Comparison of ENCODE assay signal across 8 mouse cellular contexts in the genomic region with DNA sequence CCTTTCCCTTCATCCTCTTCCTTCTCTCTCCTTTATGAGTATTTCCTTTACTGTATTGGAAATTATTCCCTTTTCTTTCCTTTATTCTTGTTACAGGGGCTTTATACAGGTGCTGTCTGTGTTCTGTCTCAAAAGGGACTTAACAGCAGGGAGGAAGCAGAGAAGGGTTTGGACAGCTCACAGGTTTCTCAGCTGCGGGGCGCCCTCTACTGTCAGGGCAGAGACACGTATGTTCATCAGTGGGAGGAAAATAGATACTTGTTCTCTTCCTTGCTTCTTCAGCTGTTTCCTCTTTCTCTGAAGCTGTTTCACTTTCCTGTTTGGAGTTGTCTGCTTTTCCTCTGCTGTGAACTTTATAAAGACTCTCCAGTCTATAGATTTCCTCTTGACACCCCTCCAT. TPM values are rescaled to one million over a fixed set of nuclear protein-coding genes. Genes with fewer than 3 reads are reported as not detected.
DNase-seq lines count a peak whose midpoint lies in the region.

No protein-coding gene starts in this region.

- no peak overlapping the region for H3K27ac ChIP-seq in limb, embryonic 10.5 days

- no peaks in the 10 kb centered on the region for H3K36me3 ChIP-seq in limb, embryonic 10.5 days

- DNase-seq in heart, adult 8-10 months (ENCODE audit: low spot score), result peak; percentile 14
- no peak for DNase-seq in heart, adult 11 months
- DNase-seq in urinary bladder, postnatal 14 days (ENCODE audit: low spot score), result peak; percentile 26
- DNase-seq in urinary bladder, adult 2 months (ENCODE audit: low spot score), result no peak
- DNase-seq in induced T-regulatory cell, adult 2 months (ENCODE audit: low read depth), result peak; percentile 32
- peak; percentile 39 to 50 for DNase-seq in thymus, postnatal 36 days
- no peak for DNase-seq in limb, embryonic 10.5 days (ENCODE audit: low spot score)
- no peak for DNase-seq in embryo, embryonic 9.5 days (ENCODE audit: extremely low spot score)

- no peaks in the 10 kb centered on the region for H3K27me3 ChIP-seq in limb, embryonic 10.5 days (ENCODE audit: low read depth, poor library complexity, severe bottlenecking)

- H3K9me3 ChIP-seq in limb, embryonic 10.5 days (replicated peaks), result no peaks in the 10 kb centered on the region

- no peaks in the 10 kb centered on the region for H3K4me1 ChIP-seq in limb, embryonic 10.5 days

- no peak overlapping the region for H3K4me3 ChIP-seq in limb, embryonic 10.5 days

- 89% methylated on average over 3 of the region's 3 CpGs for whole genome bisulfite sequencing in limb, embryonic 10.5 days

RNA-seq across cellular contexts. Expression of a gene that starts 28.1 kb away (rescaled TPM):
- total RNA-seq in heart, adult 8-10 months (2022), result under 1 TPM in 1 of 4 experiments, not detected in 3; 0.20 TPM
- polyA plus RNA-seq in urinary bladder, adult 2 months (2012; rRNA removed), result 0.06 TPM in 2 replicates
- 0.31 and 0.44 TPM in 2 replicates for polyA plus RNA-seq in limb, embryonic 10.5 days (2016; fragmentation: Nextera tagmentation; extraction: Ambion mirVana)

Comparison
In these comparisons a context has a peak if more than half of its experiments do, and no peak if none do; other contexts are left out.
1. DNase-seq: peak in heart, adult 8-10 months (single experiment), urinary bladder, postnatal 14 days (single experiment), induced T-regulatory cell, adult 2 months (single experiment) and thymus, postnatal 36 days (2 of 2); none in heart, adult 11 months (single experiment), urinary bladder, adult 2 months (single experiment), limb, embryonic 10.5 days (single experiment) and embryo, embryonic 9.5 days (single experiment).